Mouse (Mus musculus): ENCODE results near the gene Tbca.

- TF ChIP-seq CTCF (IDR thresholded peaks at IDR 0.05; ENCODE audit: low read depth, low read length) (no peak), POLR2A (IDR thresholded peaks at IDR 0.05; ENCODE audit: borderline replicate concordance, low read depth, low read length) (no peak)
Measured at GRCm38 (mm10) chr13:94869541-94869940, 80.8 kb downstream of the Tbca start.

Data from bone marrow macrophage, adult 2 months (primary cell).